Mouse (Mus musculus) ES-Bruce4 (cell line): ENCODE data around the gene Pemt.

Source experiments
- CTCF ChIP-seq: IDR thresholded peaks from one replicate; pipeline ENCODE4 v1.8.1; 2011; ENCODE audit warnings: low read depth, low read length
- EP300 ChIP-seq: IDR thresholded peaks from 2 replicates; pipeline ENCODE4 v1.6.1; 2011; ENCODE audit warnings: low read depth, low read length; ENCODE audit not compliant: insufficient read depth
- POLR2A ChIP-seq: IDR thresholded peaks from one replicate; pipeline ENCODE4 v1.8.1; 2011; ENCODE audit warnings: low read length; ENCODE audit not compliant: insufficient read depth

DNA sequence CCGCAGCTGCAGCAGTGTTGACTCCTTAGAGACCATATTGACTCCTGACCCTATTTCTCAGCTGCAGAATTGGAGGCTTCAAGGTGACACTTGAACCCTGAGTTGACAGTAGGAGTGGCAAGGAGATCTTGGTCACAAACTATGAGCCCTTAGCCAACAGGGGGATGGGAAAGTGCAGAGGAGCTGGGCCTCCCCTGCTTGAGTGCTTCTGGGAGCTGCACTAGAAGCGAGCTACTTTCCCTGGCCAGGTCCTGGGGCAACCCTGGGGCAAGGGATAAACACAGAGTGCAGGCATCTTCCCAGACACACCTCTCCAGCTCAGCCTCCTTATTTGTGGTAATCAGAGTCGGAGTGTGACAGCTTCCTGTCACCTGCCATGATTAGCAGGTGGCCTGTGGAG, 83.7 kb downstream of the Pemt start:
- TF ChIP-seq CTCF (no peak), POLR2A (no peak), EP300 (no peak)
